Mouse (Mus musculus) G1E (cell line): Measurements from ENCODE around the gene Macrod2. TPM values are rescaled to one million over a fixed set of nuclear protein-coding genes. Genes with fewer than 3 reads are reported as not detected.

Experiments
- ATAC-seq: 2 replicates; pipeline ENCODE4 v1.8.0; 2016; ENCODE audit warnings: mild to moderate bottlenecking; ENCODE audit not compliant: insufficient number of reproducible peaks, poor library complexity, low FRiP score, severe bottlenecking; ENCODE audit errors: extremely low read depth
- DNase-seq: peaks from one replicate; pipeline ENCODE4 v3.0.0; 2012; ENCODE audit warnings: low spot score
- H3K27me3 ChIP-seq: 2 replicates; pipeline ENCODE4 v1.6.1; 2012; ENCODE audit warnings: mild to moderate bottlenecking, low read length, inconsistent platforms; ENCODE audit not compliant: insufficient read depth
- H3K36me3 ChIP-seq: replicated peaks from 2 replicates; pipeline ENCODE3; 2012; ENCODE audit warnings: mild to moderate bottlenecking, inconsistent platforms
- H3K4me1 ChIP-seq: 2 replicates; pipeline ENCODE4 v1.6.1; 2012; ENCODE audit warnings: low read depth, low read length, inconsistent platforms, mixed read lengths; ENCODE audit not compliant: insufficient read depth
- H3K4me3 ChIP-seq: 2 replicates; pipeline ENCODE4 v1.5.1; 2012; ENCODE audit warnings: low read depth, mild to moderate bottlenecking, inconsistent platforms, low read length, moderate library complexity, mixed read lengths
- H3K9me3 ChIP-seq: replicated peaks from 2 replicates; pipeline ENCODE4 v1.6.1; 2012; ENCODE audit warnings: inconsistent platforms
- CTCF ChIP-seq: IDR thresholded peaks from 2 replicates; pipeline ENCODE4 v1.5.1; 2012; ENCODE audit warnings: low read depth, low read length, inconsistent platforms, mixed read lengths
- GATA1 ChIP-seq: IDR thresholded peaks from 2 replicates; pipeline ENCODE4 v1.6.1; 2012; ENCODE audit warnings: borderline replicate concordance, low read length, inconsistent platforms, mixed read lengths
- GATA2 ChIP-seq: IDR thresholded peaks from 2 replicates; pipeline ENCODE4 v1.6.1; 2012; ENCODE audit warnings: low read depth, low read length, inconsistent platforms, borderline replicate concordance
- POLR2AphosphoS5 ChIP-seq: IDR thresholded peaks from 2 replicates; pipeline ENCODE4 v1.6.1; 2012; ENCODE audit warnings: low read depth, low read length, inconsistent platforms; ENCODE audit not compliant: insufficient replicate concordance
- TAL1 ChIP-seq: conservative IDR thresholded peaks from 2 replicates; pipeline ENCODE4 v1.6.1; 2012; ENCODE audit warnings: low read depth, low read length, inconsistent platforms, mixed read lengths
- polyA plus RNA-seq: library from polyadenylated mRNA; stranded (reverse); fragments of >175 nt; gene quantifications from 2 replicates; pipeline ENCODE4 v1.2.3, GENCODE M21; 2012
- total RNA-seq, 2 experiments: library from RNA; stranded (forward) in 1 of 2; stranded (reverse) in 1 of 2; fragments of 200-1000 nt in 1 of 2; fragments of >200 nt in 1 of 2; fragmentation: Nextera tagmentation in 1 of 2; gene quantifications; 2 replicates each; pipeline ENCODE4 v1.2.3; 2014 to 2017

Gene Macrod2
- total and polyA plus RNA-seq, 3 experiments: 0.38 TPM; not detected in 2

DNA sequence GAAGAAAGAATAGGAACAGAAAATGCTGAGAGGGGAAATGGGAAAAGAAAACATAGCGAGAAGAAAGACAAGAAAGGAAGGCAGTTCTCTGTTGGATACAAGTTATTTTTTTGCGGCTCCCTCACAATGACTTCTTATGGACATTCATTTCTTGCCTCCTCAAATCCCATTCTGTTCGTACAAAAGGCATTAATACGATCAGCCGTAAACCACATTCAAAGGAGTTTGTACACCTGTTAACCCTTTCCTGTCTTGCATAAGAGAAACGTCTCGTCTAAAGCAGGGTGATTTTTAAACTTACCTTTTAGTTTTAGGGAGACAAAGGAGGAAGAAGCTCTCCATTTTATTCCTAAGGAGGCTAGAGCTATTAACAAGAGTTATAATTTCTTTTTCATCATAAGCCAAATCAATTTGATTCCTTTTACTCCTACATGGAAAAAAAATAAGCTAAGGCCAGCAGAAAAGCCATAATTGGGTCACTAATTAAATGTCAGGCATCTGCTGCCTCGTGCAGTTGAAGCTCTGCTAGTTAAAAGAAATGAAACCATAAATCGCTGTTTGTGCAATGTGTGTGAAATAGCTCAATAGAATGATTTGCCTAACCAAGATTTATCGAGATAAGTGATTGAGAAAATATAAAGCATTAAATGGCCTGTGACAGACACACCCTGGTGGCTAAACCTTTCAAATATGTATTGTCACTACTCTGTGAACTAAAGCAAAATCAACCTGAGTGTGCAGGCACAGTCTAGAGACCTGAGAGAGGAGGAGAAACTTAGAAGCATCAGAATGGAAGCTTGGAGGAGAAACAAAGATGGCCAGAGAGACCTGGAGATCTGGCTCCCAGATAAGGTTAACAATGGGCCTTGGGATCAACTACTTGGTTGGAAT is 1635.9 kb downstream of the Macrod2 start:
- no peaks in the 10 kb centered on the region for H3K4me1 ChIP-seq
- DNase-seq (no peak), ATAC-seq (no peak)
- no peak overlapping the region for H3K4me3 ChIP-seq
- H3K36me3 ChIP-seq: no peaks in the 10 kb centered on the region
- no peaks in the 10 kb centered on the region for H3K9me3 ChIP-seq
- H3K27me3 ChIP-seq: no peaks in the 10 kb centered on the region
- TF ChIP-seq CTCF (no peak), GATA1 (no peak), POLR2AphosphoS5 (no peak), TAL1 (no peak), GATA2 (no peak)

- peaks cover 22% of the 10 kb centered on the region for H3K9me3 ChIP-seq
- no peak for TF ChIP-seq GATA1
- TF ChIP-seq POLR2AphosphoS5: no peak
- no peak for TF ChIP-seq TAL1
- TF ChIP-seq GATA2: no peak
- no peak for TF ChIP-seq CTCF
These were observed 1660.5 kb downstream of the Macrod2 start for GRCm38 (mm10) chr2:142055576-142055975.

DNA sequence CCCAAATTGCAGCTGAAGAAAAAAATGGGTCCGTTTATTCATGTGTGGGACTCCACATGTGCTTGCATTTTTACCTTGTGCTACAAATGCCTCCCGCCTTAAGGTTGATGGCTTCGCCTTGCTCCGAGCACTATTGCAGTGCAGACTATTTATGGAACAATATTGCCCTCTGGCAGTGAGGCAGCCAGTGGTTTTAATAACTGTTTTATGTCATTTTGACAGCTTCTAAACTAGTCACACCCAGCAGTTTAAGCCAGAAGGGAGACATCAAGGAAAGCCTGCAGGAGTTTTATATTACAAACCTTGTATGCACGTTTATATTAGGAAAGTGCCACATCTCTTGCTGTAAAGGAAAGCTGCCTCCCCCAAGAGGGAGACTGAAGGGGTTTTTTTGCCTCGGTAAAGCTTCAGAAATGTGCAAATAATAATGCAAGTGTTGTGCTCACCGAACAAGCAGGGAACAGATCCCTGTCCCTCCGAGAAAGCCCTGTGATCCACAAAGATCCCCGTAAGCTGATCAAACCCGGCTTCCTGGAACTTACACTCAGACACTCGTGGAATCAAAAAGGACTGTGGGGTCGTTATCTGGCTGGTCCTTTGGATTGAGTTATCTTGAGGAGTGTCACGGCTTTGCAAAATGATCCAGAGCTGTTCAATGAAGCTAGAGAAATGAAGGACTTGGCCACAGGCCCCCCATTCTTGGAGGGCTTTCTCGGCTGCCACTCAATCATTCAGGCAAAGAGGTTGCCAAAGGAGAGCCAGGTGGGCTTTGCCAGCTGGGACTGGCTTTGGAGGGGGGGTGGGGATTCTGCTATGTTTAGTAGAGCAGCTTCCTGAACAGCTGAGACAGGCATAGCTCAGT is 1663.0 kb downstream of the Macrod2 start:
- H3K4me1 ChIP-seq: no peaks in the 10 kb centered on the region
- no peak for TF ChIP-seq GATA1
- no peak for TF ChIP-seq CTCF

More at GRCm38 (mm10) chr2:142055576-142055975, 1660.5 kb downstream of the Macrod2 start:
- Histone ChIP-seq H3K4me3 (no peak overlapping the region), H3K36me3 (no peaks in the 10 kb centered on the region), H3K4me1 (no peaks in the 10 kb centered on the region), H3K27me3 (no peaks in the 10 kb centered on the region)
- DNase-seq: no peak
- no peak for ATAC-seq

DNA sequence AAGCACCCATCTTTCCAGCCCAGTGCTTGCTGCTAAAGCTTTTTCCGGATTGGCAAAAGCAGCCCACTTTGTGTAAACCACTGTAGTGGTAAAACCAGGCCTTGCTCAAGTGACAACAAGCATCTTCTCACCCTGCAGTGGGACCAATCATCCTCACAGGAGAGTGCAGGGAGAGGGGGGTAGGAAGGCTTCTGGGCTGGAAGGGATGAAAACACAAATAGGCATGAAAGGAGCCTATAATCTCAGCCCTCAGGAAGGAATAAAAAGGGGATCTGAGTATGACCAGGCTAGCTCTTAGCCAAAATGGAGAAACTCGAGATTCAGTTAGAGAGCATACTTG is 1663.6 kb downstream of the Macrod2 start:
- DNase-seq: no peak
- H3K4me3 ChIP-seq: no peak overlapping the region
- TF ChIP-seq GATA1: no peak
- no peak for TF ChIP-seq POLR2AphosphoS5
- no peak for TF ChIP-seq CTCF
- no peak for TF ChIP-seq TAL1
- no peak for TF ChIP-seq GATA2
- no peaks in the 10 kb centered on the region for H3K36me3 ChIP-seq
- no peak for ATAC-seq
- peaks cover 24% of the 10 kb centered on the region for H3K9me3 ChIP-seq
- H3K4me1 ChIP-seq: no peaks in the 10 kb centered on the region
- no peaks in the 10 kb centered on the region for H3K27me3 ChIP-seq

More for the DNA sequence above, 1663.0 kb downstream of the Macrod2 start:
- Histone ChIP-seq H3K36me3 (no peaks in the 10 kb centered on the region), H3K4me3 (no peak overlapping the region), H3K27me3 (no peaks in the 10 kb centered on the region), H3K9me3 (peaks cover 24% of the 10 kb centered on the region)
- DNase-seq (no peak), ATAC-seq (no peak)

DNA sequence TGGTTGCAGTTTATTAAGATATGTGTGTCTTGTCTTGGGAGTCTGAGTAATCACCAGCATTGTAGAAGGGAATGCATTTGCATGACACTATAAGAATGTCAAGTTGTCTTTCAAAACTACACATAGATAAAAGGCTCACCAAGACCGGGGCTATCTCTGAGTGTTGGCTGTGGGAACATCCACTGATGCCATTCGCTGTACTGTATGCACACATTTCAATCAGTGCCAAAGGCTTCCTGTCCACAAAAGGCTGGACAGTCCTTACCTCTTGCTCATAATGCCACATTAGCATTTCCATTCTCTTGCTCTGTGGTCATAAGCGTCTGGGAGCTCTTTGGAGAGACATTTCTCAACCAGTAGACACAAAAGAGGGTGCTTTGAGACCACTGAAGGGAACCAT is 1713.8 kb downstream of the Macrod2 start:
- TF ChIP-seq GATA1 (no peak), POLR2AphosphoS5 (no peak), GATA2 (no peak), CTCF (no peak), TAL1 (no peak)
- H3K4me1 ChIP-seq: no peaks in the 10 kb centered on the region
- no peak overlapping the region for H3K4me3 ChIP-seq
- no peaks in the 10 kb centered on the region for H3K27me3 ChIP-seq
- no peak for DNase-seq
- ATAC-seq: no peak
- no peaks in the 10 kb centered on the region for H3K36me3 ChIP-seq
- H3K9me3 ChIP-seq: peaks cover 9% of the 10 kb centered on the region; the same call in 1 of the 2 replicates

DNA sequence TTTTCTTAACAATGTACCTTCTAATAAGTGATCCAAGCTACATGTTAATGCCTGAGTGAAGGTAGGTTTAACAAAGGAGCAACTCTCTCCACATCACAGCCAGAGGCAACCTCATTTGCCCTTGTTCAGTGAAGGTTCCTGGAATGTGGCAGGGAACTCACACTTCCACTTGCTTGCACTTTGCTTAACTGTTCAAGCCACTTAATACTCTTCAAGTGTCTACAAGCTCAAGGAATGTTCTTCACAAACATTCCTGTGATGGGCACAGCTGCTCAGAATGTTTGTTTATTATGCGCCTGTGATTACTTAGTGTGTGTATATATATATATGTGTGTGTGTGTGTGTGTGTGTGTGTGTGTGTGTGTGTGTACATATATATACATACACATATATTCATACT is 1721.5 kb downstream of the Macrod2 start:
- DNase-seq: no peak

More for the DNA sequence above, 1721.5 kb downstream of the Macrod2 start:
- no peak for ATAC-seq
- Histone ChIP-seq H3K9me3 (0 out of 2 replicates have a peak, but pooled peaks cover 2% of the 10 kb centered on the region), H3K36me3 (no peaks in the 10 kb centered on the region), H3K4me1 (no peaks in the 10 kb centered on the region), H3K4me3 (no peak overlapping the region), H3K27me3 (no peaks in the 10 kb centered on the region)
- no peak for TF ChIP-seq CTCF
- TF ChIP-seq TAL1: no peak
- TF ChIP-seq GATA2: no peak
- no peak for TF ChIP-seq POLR2AphosphoS5
- no peak for TF ChIP-seq GATA1
